Mouse (Mus musculus) G1E (cell line): ENCODE measurements at regions not wholly inside any gene's neighbourhood (a gene's known extent, or its start where the extent isn't known, plus 50 kb on each side); places are given as distances from the start of the nearest gene placed in this dataset.

Source experiments
- CTCF ChIP-seq: IDR thresholded peaks from 2 replicates; pipeline ENCODE4 v1.5.1; 2012; ENCODE audit warnings: low read depth, low read length, inconsistent platforms, mixed read lengths
- GATA1 ChIP-seq: IDR thresholded peaks from 2 replicates; pipeline ENCODE4 v1.6.1; 2012; ENCODE audit warnings: borderline replicate concordance, low read length, inconsistent platforms, mixed read lengths
- POLR2AphosphoS5 ChIP-seq: IDR thresholded peaks from 2 replicates; pipeline ENCODE4 v1.6.1; 2012; ENCODE audit warnings: low read depth, low read length, inconsistent platforms; ENCODE audit not compliant: insufficient replicate concordance

DNA sequence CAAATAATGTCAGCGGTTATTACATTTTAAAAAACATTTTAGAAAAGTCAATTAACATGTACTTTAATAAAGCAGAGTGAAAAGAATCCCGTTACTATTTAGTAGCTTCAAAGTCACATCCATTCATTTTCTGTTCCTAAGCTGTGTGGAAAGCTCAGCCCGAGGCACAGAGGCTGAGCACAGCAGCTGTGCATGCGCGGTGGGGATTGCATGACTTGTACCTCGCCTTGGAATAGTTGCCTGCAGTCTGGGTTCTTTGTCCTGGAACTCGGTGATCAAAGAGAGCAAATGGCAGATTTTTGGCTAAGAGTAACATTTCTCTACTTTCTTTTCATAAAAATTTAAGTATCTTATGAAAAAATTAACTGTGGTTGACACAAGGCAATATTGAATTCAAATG lies 251.0 kb upstream of the Pde3a start:
- TF ChIP-seq CTCF (no peak), POLR2AphosphoS5 (no peak), GATA1 (no peak)
